Mouse (Mus musculus): ENCODE data around the gene Sfrp5. TPM values are rescaled to one million over a fixed set of nuclear protein-coding genes. Genes with fewer than 3 reads are reported as not detected.

Sfrp5 gene
- polyA plus RNA-seq, 1 experiment from 2014 or later, result not detected

GRCm38 (mm10) chr19:42238341-42238715 lies 36.3 kb upstream of the Sfrp5 start:
- ATAC-seq (no peak), DNase-seq (no peak)
- Histone ChIP-seq H3K9ac (replicated peaks) (no peak overlapping the region), H3K9me3 (ENCODE audit: low read length) (no peaks in the 10 kb centered on the region), H3K27ac (ENCODE audit: low read depth) (no peak overlapping the region), H3K36me3 (replicated peaks; ENCODE audit: insufficient read depth, low read length) (no peaks in the 10 kb centered on the region), H3K4me1 (ENCODE audit: insufficient read depth) (no peaks in the 10 kb centered on the region), H3K4me3 (ENCODE audit: low read depth, low read length) (no peak overlapping the region), H3K27me3 (ENCODE audit: insufficient read depth, low read length) (no peaks in the 10 kb centered on the region), H3K4me2 (ENCODE audit: low read depth, low read length) (no peak overlapping the region)
- 66% methylated on average over 7 of the region's 7 CpGs for WGBS (ENCODE audit: insufficient replicate concordance)
- no peak for TF ChIP-seq EP300 (IDR thresholded peaks at IDR 0.05; ENCODE audit: low read depth)
- no peak for TF ChIP-seq CTCF (IDR thresholded peaks at IDR 0.05; ENCODE audit: low read depth)

DNA sequence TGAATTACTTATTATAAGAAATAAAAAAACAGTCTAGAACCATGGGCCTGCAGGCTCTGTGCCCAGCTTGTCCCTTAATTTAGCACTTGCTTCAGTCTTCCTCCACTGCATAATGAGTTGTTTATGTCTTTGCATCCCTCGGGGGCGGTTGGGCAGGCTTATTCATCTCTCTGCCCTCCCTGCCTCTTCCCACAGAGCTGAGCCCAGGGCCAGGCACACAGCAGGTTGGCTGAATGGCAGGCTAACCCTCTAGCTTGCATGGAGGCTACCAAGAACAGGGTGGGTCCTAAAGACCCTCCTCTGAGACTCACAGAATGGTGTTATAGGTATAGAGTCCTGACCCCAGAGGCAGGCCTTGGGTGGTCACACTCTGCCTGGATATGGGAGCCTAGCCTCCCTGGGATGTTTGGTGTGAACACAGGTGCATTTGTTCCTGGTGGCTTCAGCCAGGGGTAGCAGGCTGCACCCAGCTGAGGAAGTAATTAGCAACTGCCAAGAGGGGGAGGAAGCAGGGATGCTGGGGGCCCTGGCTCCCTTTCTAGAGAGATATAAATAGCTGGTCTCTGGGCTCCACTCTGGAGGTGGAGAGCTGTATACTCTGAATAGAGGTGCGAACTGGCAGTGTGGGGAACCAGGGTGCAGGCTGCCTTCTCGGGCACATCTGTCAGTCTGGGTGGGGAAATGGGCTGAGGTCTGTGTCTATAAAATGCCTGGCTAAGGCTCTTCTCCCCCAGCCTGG lies 35.7 kb upstream of the Sfrp5 start:
- no peak overlapping the region for H3K4me3 ChIP-seq (ENCODE audit: low read depth, low read length)
- WGBS (ENCODE audit: insufficient replicate concordance), result 30% methylated on average over 4 of the region's 4 CpGs
- H3K36me3 ChIP-seq (replicated peaks; ENCODE audit: insufficient read depth, low read length), result no peaks in the 10 kb centered on the region
- H3K4me1 ChIP-seq (ENCODE audit: insufficient read depth), result no peaks in the 10 kb centered on the region
- H3K4me2 ChIP-seq (ENCODE audit: low read depth, low read length), result no peak overlapping the region
- no peak for ATAC-seq
- TF ChIP-seq CTCF (IDR thresholded peaks at IDR 0.05; ENCODE audit: low read depth) (no peak), EP300 (IDR thresholded peaks at IDR 0.05; ENCODE audit: low read depth) (no peak)
- no peak overlapping the region for H3K27ac ChIP-seq (ENCODE audit: low read depth)
- H3K9ac ChIP-seq (replicated peaks), result no peak overlapping the region
- no peaks in the 10 kb centered on the region for H3K27me3 ChIP-seq (ENCODE audit: insufficient read depth, low read length)
- H3K9me3 ChIP-seq (ENCODE audit: low read length), result no peaks in the 10 kb centered on the region
- DNase-seq, result no peak

DNA sequence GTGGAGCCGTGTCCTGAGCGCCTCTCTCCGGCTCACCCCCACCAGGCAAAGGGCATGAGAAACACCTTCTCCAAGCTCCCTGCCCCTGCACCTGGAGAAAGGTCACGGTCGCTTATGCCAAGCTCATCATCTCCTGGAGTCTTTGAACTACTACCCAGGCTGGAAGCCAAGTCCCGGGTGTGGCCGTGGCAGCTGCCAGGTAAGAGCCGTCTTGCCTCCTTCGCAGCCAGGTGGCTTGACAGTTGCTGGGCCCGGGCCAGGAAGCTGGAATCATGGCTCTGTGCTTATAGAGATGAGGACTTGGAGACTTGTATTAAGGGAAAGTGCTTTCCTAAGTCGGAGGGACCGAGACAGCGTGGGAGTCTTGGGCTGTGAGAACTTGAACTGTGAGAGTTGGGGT lies 28.9 kb upstream of the Sfrp5 start:
- H3K27me3 ChIP-seq (ENCODE audit: insufficient read depth, low read length), result no peaks in the 10 kb centered on the region
- H3K4me2 ChIP-seq (ENCODE audit: low read depth, low read length), result no peak overlapping the region
- H3K9me3 ChIP-seq (ENCODE audit: low read length), result no peaks in the 10 kb centered on the region
- 0 out of 2 replicates have a peak, but pooled peaks cover 4% of the 10 kb centered on the region for H3K4me1 ChIP-seq (ENCODE audit: insufficient read depth)
- H3K36me3 ChIP-seq (replicated peaks; ENCODE audit: insufficient read depth, low read length), result no peaks in the 10 kb centered on the region
- WGBS (ENCODE audit: insufficient replicate concordance), result 85% methylated on average over 13 of the region's 13 CpGs
- TF ChIP-seq CTCF (IDR thresholded peaks at IDR 0.05; ENCODE audit: low read depth) (no peak), EP300 (IDR thresholded peaks at IDR 0.05; ENCODE audit: low read depth) (no peak)
- H3K27ac ChIP-seq (ENCODE audit: low read depth), result no peak overlapping the region
- DNase-seq, result no peak
- H3K9ac ChIP-seq (replicated peaks), result no peak overlapping the region
- no peak overlapping the region for H3K4me3 ChIP-seq (ENCODE audit: low read depth, low read length)
- ATAC-seq, result no peak

- H3K9me3 ChIP-seq (ENCODE audit: low read length), result no peaks in the 10 kb centered on the region
- H3K27ac ChIP-seq (ENCODE audit: low read depth), result no peak overlapping the region
- WGBS (ENCODE audit: insufficient replicate concordance), result 40% methylated on average over 5 of the region's 5 CpGs
- peak; percentile 36 for DNase-seq
- 0 out of 2 replicates have a peak, but pooled peaks cover 4% of the 10 kb centered on the region for H3K4me1 ChIP-seq (ENCODE audit: insufficient read depth)
- no peak overlapping the region for H3K4me3 ChIP-seq (ENCODE audit: low read depth, low read length)
- TF ChIP-seq EP300 (IDR thresholded peaks at IDR 0.05; ENCODE audit: low read depth), result no peak
- no peak for TF ChIP-seq CTCF (IDR thresholded peaks at IDR 0.05; ENCODE audit: low read depth)
- no peaks in the 10 kb centered on the region for H3K36me3 ChIP-seq (replicated peaks; ENCODE audit: insufficient read depth, low read length)
- H3K4me2 ChIP-seq (ENCODE audit: low read depth, low read length), result no peak overlapping the region
- no peak for ATAC-seq
- H3K9ac ChIP-seq (replicated peaks), result no peak overlapping the region
- H3K27me3 ChIP-seq (ENCODE audit: insufficient read depth, low read length), result no peaks in the 10 kb centered on the region
These were observed 28.2 kb upstream of the Sfrp5 start for GRCm38 (mm10) chr19:42230288-42230568.

GRCm38 (mm10) chr19:42229499-42230287 lies 27.6 kb upstream of the Sfrp5 start:
- ATAC-seq (no peak), DNase-seq (no peak)
- no peak overlapping the region for H3K27ac ChIP-seq (ENCODE audit: low read depth)
- no peaks in the 10 kb centered on the region for H3K27me3 ChIP-seq (ENCODE audit: insufficient read depth, low read length)
- WGBS (ENCODE audit: insufficient replicate concordance), result 64% methylated on average over 17 of the region's 17 CpGs
- H3K9ac ChIP-seq (replicated peaks), result no peak overlapping the region
- H3K4me3 ChIP-seq (ENCODE audit: low read depth, low read length), result no peak overlapping the region
- no peaks in the 10 kb centered on the region for H3K36me3 ChIP-seq (replicated peaks; ENCODE audit: insufficient read depth, low read length)
- H3K4me2 ChIP-seq (ENCODE audit: low read depth, low read length), result no peak overlapping the region
- H3K9me3 ChIP-seq (ENCODE audit: low read length), result no peaks in the 10 kb centered on the region
- H3K4me1 ChIP-seq (ENCODE audit: insufficient read depth), result 0 out of 2 replicates have a peak, but pooled peaks cover 4% of the 10 kb centered on the region
- no peak for TF ChIP-seq CTCF (IDR thresholded peaks at IDR 0.05; ENCODE audit: low read depth)
- TF ChIP-seq EP300 (IDR thresholded peaks at IDR 0.05; ENCODE audit: low read depth), result no peak

DNA sequence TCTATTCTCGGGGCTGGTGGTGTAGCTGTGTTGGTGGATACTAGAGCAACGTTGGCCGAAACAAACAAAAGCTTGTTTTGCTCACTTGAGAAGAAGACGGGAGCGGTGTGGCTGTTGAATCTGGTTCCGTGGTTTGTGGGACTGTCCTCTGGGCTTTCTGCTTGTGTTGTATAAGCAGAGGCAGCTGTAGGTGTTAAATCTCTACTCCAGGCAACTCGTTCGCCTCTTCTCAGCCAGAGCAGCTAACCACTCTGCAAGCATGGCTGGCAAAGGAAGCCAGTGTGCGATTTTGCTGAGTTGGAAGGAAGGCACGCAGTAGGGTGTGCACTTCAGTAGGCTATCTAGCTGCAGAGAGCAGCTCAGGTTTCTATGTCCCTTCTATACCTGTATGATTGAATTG lies 24.4 kb upstream of the Sfrp5 start:
- TF ChIP-seq CTCF (IDR thresholded peaks at IDR 0.05; ENCODE audit: low read depth) (no peak), EP300 (IDR thresholded peaks at IDR 0.05; ENCODE audit: low read depth) (no peak)
- H3K27me3 ChIP-seq (ENCODE audit: insufficient read depth, low read length), result no peaks in the 10 kb centered on the region
- H3K9me3 ChIP-seq (ENCODE audit: low read length), result no peaks in the 10 kb centered on the region
- no peak overlapping the region for H3K4me2 ChIP-seq (ENCODE audit: low read depth, low read length)
- H3K27ac ChIP-seq (ENCODE audit: low read depth), result no peak overlapping the region
- H3K4me1 ChIP-seq (ENCODE audit: insufficient read depth), result 0 out of 2 replicates have a peak, but pooled peaks cover 4% of the 10 kb centered on the region
- H3K9ac ChIP-seq (replicated peaks), result no peak overlapping the region
- DNase-seq (no peak), ATAC-seq (no peak)
- H3K36me3 ChIP-seq (replicated peaks; ENCODE audit: insufficient read depth, low read length), result no peaks in the 10 kb centered on the region
- H3K4me3 ChIP-seq (ENCODE audit: low read depth, low read length), result no peak overlapping the region
- 63% methylated on average over 10 of the region's 10 CpGs for WGBS (ENCODE audit: insufficient replicate concordance)

Measured in liver, postnatal 0 days (tissue).